Mouse (Mus musculus): ENCODE results near the gene Gria3. TPM values are rescaled to one million over a fixed set of nuclear protein-coding genes. Genes with fewer than 3 reads are reported as not detected.
A peak's percentile ranks its signal among the peaks of the same experiment; 100 is the strongest.

Gria3 gene
- polyA plus RNA-seq (2012; rRNA removed) (10.2 and 10.5 TPM in 2 replicates), polyA plus RNA-seq (2014; fragmentation: Nextera tagmentation; extraction: Ambion mirVana) (5.4 and 6.7 TPM in 2 replicates)

DNA sequence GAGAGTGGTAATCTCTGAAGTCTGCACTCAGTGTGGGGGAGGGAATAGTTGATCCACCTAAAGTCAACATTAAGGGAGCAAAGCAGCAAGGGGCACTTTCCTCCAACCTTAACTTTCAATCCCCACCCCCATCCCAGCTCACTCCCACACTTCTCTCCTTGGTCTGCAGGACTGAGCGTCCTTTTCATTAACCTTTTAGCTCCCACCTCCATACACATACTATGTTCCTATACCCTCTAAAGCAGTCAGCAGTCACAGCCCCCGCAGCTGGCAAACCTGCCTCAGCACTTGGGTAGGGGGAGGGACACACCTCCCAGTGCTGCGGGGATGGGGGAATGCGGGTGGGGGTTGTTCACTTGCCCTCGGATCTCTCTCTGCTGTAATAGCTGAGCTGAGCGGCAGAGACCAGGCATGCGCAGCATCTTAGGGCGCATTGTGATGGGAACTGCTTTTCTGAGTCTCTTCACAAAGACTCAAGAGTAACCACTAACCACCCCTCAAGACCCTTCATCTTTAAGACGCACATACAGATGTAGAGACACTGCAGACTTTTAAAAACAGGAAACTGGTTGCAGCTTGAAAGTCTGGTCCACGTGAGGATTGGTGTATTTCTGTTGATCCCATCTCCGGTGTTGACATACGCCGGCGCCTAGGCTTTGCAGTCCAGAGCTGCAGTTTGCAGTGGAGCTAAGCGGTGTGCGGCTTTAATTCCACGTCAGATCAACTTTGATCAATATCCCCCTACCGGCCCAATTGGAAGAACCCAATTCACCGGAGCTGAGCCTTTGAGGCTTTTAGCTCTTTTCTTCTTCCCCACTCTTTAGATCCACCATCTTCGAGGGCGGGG lies at the start of gene Gria3:
Gene Gria3, plus strand, starts transcription at position 797 of the 847 bp plus-strand sequence.
- ATAC-seq (ENCODE audit: low FRiP score, low read depth) (no peak), DNase-seq (ENCODE audit: low spot score) (no peak)
- Histone ChIP-seq H3K9me3 (ENCODE audit: control insufficient read depth, low read length) (no peaks in the 10 kb centered on the region), H3K4me3 (replicated peaks; ENCODE audit: low read length) (peak within 1 kb of the TSS; percentile 42), H3K9ac (ENCODE audit: low read depth, low read length, severe bottlenecking) (peak within 1 kb of the TSS; percentile 44), H3K4me2 (replicated peaks; ENCODE audit: low read depth, low read length, severe bottlenecking) (peak within 1 kb of the TSS; percentile 57), H3K27ac (replicated peaks; ENCODE audit: low read depth, low read length) (no peak within 1 kb of the TSS), H3K4me1 (ENCODE audit: control insufficient read depth, insufficient read depth, low read length) (no peaks in the 10 kb centered on the region), H3K27me3 (ENCODE audit: control insufficient read depth, insufficient read depth, low read length) (peaks cover 2% of the 10 kb centered on the region; the same call in 1 of the 2 replicates), H3K36me3 (ENCODE audit: control insufficient read depth, insufficient read depth, low read length) (no peaks in the 10 kb centered on the region)
- WGBS, result 19% methylated on average over 21 of the region's 21 CpGs
- TF ChIP-seq POLR2A (IDR thresholded peaks at IDR 0.05; ENCODE audit: borderline replicate concordance, extremely low read depth, insufficient read depth, insufficient read length), result no peak

DNA sequence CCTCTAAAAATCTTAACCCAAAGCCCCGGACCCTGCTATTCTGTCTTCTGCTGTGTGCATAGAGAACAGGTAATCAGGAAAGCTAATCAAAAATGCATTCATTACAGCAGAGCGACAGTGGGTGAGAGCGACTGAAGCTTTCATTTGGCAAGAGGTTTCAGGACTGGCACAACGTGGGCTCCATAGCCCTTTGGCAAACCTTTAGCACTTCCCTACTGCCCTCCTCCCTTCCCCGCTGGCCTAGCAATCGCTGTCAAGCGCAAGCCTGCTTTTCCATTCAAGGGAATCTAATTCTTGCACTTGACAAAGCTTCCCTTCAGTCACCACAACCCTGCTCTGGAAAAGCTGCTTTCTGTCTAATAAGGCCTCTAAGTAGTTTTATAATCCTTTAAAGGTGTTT lies 13.6 kb upstream of the Gria3 start:
- no peak for TF ChIP-seq POLR2A (IDR thresholded peaks at IDR 0.05; ENCODE audit: borderline replicate concordance, extremely low read depth, insufficient read depth, insufficient read length)
- DNase-seq (ENCODE audit: low spot score), result no peak
- no peak overlapping the region for H3K27ac ChIP-seq (replicated peaks; ENCODE audit: low read depth, low read length)
- no peaks in the 10 kb centered on the region for H3K36me3 ChIP-seq (ENCODE audit: control insufficient read depth, insufficient read depth, low read length)
- H3K4me2 ChIP-seq (replicated peaks; ENCODE audit: low read depth, low read length, severe bottlenecking), result no peak overlapping the region
- H3K4me3 ChIP-seq (replicated peaks; ENCODE audit: low read length), result no peak overlapping the region
- no peak for ATAC-seq (ENCODE audit: low FRiP score, low read depth)
- WGBS, result 54% methylated on average over 7 of the region's 7 CpGs
- no peak overlapping the region for H3K9ac ChIP-seq (ENCODE audit: low read depth, low read length, severe bottlenecking)
- no peaks in the 10 kb centered on the region for H3K27me3 ChIP-seq (ENCODE audit: control insufficient read depth, insufficient read depth, low read length)
- no peaks in the 10 kb centered on the region for H3K4me1 ChIP-seq (ENCODE audit: control insufficient read depth, insufficient read depth, low read length)
- no peaks in the 10 kb centered on the region for H3K9me3 ChIP-seq (ENCODE audit: control insufficient read depth, low read length)

DNA sequence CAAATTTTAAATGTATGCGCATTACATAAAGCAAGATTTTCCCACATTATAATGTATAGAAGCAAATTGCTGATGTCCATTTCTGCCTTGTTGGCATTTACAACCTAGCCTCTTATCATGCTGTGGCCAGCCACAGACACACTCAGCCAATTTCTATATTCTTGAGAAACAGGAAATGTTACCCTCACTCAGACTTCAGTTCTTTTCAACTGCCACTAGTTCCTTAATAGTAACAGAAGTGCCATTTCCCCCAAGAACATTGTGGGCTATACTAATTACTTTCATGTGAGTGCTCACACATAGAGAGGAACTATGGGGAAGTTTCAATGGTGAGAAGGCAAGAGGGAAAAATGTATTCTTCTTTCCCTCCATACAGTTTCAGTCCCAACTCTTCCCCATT lies 11.6 kb upstream of the Gria3 start:
- WGBS, result 97% methylated on average over 1 of the region's 1 CpGs
- no peak for TF ChIP-seq POLR2A (IDR thresholded peaks at IDR 0.05; ENCODE audit: borderline replicate concordance, extremely low read depth, insufficient read depth, insufficient read length)
- H3K36me3 ChIP-seq (ENCODE audit: control insufficient read depth, insufficient read depth, low read length), result no peaks in the 10 kb centered on the region
- H3K4me2 ChIP-seq (replicated peaks; ENCODE audit: low read depth, low read length, severe bottlenecking), result no peak overlapping the region
- H3K27ac ChIP-seq (replicated peaks; ENCODE audit: low read depth, low read length), result no peak overlapping the region
- H3K4me3 ChIP-seq (replicated peaks; ENCODE audit: low read length), result no peak overlapping the region
- H3K4me1 ChIP-seq (ENCODE audit: control insufficient read depth, insufficient read depth, low read length), result no peaks in the 10 kb centered on the region
- no peak overlapping the region for H3K9ac ChIP-seq (ENCODE audit: low read depth, low read length, severe bottlenecking)
- no peaks in the 10 kb centered on the region for H3K27me3 ChIP-seq (ENCODE audit: control insufficient read depth, insufficient read depth, low read length)
- DNase-seq (ENCODE audit: low spot score) (no peak), ATAC-seq (ENCODE audit: low FRiP score, low read depth) (no peak)
- H3K9me3 ChIP-seq (ENCODE audit: control insufficient read depth, low read length), result no peaks in the 10 kb centered on the region

DNA sequence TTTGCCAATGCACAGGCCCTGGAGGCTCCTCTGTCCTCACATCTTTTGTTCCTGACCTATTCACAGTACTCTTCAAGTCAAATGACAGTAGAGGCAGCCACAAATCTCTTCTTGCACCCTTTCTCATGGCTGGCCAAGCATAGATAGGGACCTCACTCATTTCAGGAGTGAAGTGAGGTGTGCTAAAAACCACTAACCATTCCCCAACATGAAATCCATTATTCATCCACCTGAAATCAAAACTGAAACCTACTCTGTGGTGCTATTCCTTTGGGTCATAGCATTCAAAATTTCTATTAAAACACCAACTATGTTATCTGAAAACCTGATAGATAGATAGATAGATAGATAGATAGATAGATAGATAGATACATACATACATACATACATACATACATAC lies 2.2 kb upstream of the Gria3 start:
- H3K4me1 ChIP-seq (ENCODE audit: control insufficient read depth, insufficient read depth, low read length), result no peaks in the 10 kb centered on the region
- no peak overlapping the region for H3K4me3 ChIP-seq (replicated peaks; ENCODE audit: low read length)
- no peak overlapping the region for H3K4me2 ChIP-seq (replicated peaks; ENCODE audit: low read depth, low read length, severe bottlenecking)
- H3K9ac ChIP-seq (ENCODE audit: low read depth, low read length, severe bottlenecking), result no peak overlapping the region
- peaks cover 2% of the 10 kb centered on the region; the same call in 1 of the 2 replicates for H3K27me3 ChIP-seq (ENCODE audit: control insufficient read depth, insufficient read depth, low read length)
- H3K9me3 ChIP-seq (ENCODE audit: control insufficient read depth, low read length), result no peaks in the 10 kb centered on the region
- H3K27ac ChIP-seq (replicated peaks; ENCODE audit: low read depth, low read length), result no peak overlapping the region
- DNase-seq (ENCODE audit: low spot score) (no peak), ATAC-seq (ENCODE audit: low FRiP score, low read depth) (no peak)
- no peaks in the 10 kb centered on the region for H3K36me3 ChIP-seq (ENCODE audit: control insufficient read depth, insufficient read depth, low read length)
- TF ChIP-seq POLR2A (IDR thresholded peaks at IDR 0.05; ENCODE audit: borderline replicate concordance, extremely low read depth, insufficient read depth, insufficient read length), result no peak

DNA sequence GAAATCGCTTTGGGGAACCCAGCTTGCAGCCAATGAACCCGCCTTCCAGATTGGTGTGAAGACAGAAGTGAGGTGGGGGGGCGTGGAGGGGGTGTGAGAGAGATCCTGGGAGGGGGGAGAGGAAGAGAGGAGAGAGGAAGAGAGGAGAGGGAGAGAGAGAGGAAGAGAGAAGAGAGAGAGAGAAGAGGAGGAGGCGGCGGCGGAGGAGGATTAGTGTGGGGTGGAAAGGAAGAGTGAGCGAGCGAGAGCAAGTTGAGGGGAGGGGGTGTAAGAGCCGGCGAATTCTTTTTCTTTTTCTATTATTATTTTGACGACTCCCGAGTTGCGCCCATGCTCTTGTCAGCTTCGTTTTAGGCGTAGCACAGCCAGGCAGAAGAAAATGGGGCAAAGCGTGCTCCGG lies 532 bp downstream of the Gria3 start:
- Histone ChIP-seq H3K4me1 (ENCODE audit: control insufficient read depth, insufficient read depth, low read length) (no peaks in the 10 kb centered on the region), H3K27ac (replicated peaks; ENCODE audit: low read depth, low read length) (no peak overlapping the region)
- 34% methylated on average over 16 of the region's 17 CpGs for WGBS

More for the DNA sequence above, 532 bp downstream of the Gria3 start:
- H3K9me3 ChIP-seq (ENCODE audit: control insufficient read depth, low read length), result no peaks in the 10 kb centered on the region
- H3K36me3 ChIP-seq (ENCODE audit: control insufficient read depth, insufficient read depth, low read length), result no peaks in the 10 kb centered on the region
- H3K4me3 ChIP-seq (replicated peaks; ENCODE audit: low read length), result peak overlapping the region; percentile 42
- DNase-seq (ENCODE audit: low spot score), result no peak
- no peak for TF ChIP-seq POLR2A (IDR thresholded peaks at IDR 0.05; ENCODE audit: borderline replicate concordance, extremely low read depth, insufficient read depth, insufficient read length)
- peaks cover 2% of the 10 kb centered on the region; the same call in 1 of the 2 replicates for H3K27me3 ChIP-seq (ENCODE audit: control insufficient read depth, insufficient read depth, low read length)
- H3K4me2 ChIP-seq (replicated peaks; ENCODE audit: low read depth, low read length, severe bottlenecking), result peak overlapping the region; percentile 57
- no peak for ATAC-seq (ENCODE audit: low FRiP score, low read depth)
- peak overlapping the region; percentile 44 for H3K9ac ChIP-seq (ENCODE audit: low read depth, low read length, severe bottlenecking)
